Mouse (Mus musculus) neural tube, embryonic 12.5 days (tissue): Measurements from ENCODE around the gene Arap2. TPM values are rescaled to one million over a fixed set of nuclear protein-coding genes. Genes with fewer than 3 reads are reported as not detected.

ENCODE experiments used
- ATAC-seq: fragments of 200-750 bp; cut with Nextera tagmentation; 2 replicates; pipeline ENCODE4 v1.8.0; 2017; ENCODE audit warnings: low read depth, mild to moderate bottlenecking, moderate TSS enrichment, moderate library complexity; ENCODE audit not compliant: low FRiP score
- H3K27ac ChIP-seq: fragments of 300-500 bp; sonication (generic); 2 replicates; pipeline ENCODE4 v1.5.1; 2016
- H3K27me3 ChIP-seq: fragments of 300-500 bp; sonication (generic); replicated peaks from 2 replicates; pipeline ENCODE4 v1.6.1; 2016; ENCODE audit warnings: mild to moderate bottlenecking
- H3K36me3 ChIP-seq: fragments of 300-500 bp; sonication (generic); 2 replicates; pipeline ENCODE4 v1.6.1; 2016; ENCODE audit warnings: mild to moderate bottlenecking
- H3K4me1 ChIP-seq: fragments of 300-500 bp; sonication (generic); 2 replicates; pipeline ENCODE4 v1.6.1; 2016
- H3K4me2 ChIP-seq: fragments of 300-500 bp; sonication (generic); replicated peaks from 2 replicates; pipeline ENCODE4 v1.6.1; 2016; ENCODE audit warnings: mild to moderate bottlenecking
- H3K4me3 ChIP-seq: fragments of 300-500 bp; sonication (generic); 2 replicates; pipeline ENCODE4 v1.5.1; 2016
- H3K9ac ChIP-seq: fragments of 300-500 bp; sonication (generic); 2 replicates; pipeline ENCODE4 v1.6.1; 2016; ENCODE audit warnings: mild to moderate bottlenecking
- H3K9me3 ChIP-seq: fragments of 300-500 bp; sonication (generic); 2 replicates; pipeline ENCODE4 v1.6.1; 2016; ENCODE audit warnings: mild to moderate bottlenecking
- WGBS: fragments of 180-500 bp; shearing (Covaris S2); methylation state at CpG from one replicate; pipeline ENCODE4 v1.1.7; 2016; 5-methylcytosine and 5-hydroxymethylcytosine counted together
- polyA plus RNA-seq: library from polyadenylated mRNA; unstranded; fragments of >200 nt; fragmentation: Nextera tagmentation; extraction: Ambion mirVana; gene quantifications from 2 replicates; pipeline ENCODE4 v1.2.1, GENCODE M21; 2016

The Arap2 gene
- polyA plus RNA-seq, result 1.1 and 1.8 TPM in 2 replicates

DNA sequence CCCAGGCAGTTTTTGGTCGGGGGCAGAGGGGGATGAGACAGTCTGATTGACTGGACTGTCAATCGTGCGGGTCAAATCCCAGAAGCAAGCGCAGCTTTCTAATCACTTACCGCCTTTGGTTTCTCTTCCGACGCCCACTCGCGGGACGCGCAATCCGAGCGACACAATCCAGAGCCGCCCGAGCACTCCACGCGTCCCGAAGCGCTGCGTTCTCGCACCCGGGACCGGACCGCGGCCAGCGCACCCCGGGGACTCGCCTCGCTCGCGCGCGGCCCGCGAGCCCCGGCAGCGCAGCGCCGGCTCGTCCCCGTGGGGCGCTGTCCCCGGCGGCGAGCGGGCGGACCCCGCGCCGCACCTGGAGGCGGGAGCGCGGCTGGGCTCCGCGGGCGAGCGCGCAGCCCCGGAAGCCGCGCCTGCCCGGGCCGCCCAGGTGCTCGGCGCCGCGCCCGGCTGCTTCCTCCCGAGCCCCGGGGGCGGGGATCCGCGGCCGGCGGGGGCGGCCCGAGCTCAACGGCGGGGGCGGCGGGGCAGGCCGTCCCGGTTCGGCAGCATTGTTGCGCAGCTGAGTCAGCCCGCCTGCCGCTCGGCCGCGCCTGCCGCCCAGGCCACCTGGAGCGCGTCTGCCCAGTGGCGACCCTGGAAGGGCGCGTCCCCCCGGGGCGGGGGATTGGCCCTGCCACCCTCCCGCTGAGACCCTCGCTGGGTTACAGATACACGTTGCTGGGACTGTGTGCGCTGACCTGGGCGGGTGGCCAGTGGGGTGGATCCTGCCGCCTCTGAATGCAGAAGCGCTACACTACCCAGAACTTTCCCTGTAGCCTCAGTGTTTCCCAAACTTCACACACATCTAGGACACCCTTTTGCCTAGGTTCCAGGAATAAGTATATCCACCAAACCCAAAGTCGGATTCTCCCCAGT, at the start of gene Arap2:
TSS of gene Arap2 (minus strand) at position 376 of the 918 bp plus-strand sequence.
- WGBS, result under 1% methylated on average over 99 of the region's 106 CpGs
- Histone ChIP-seq H3K27ac (no peak within 1 kb of the TSS), H3K36me3 (no peaks in the 10 kb centered on the region), H3K4me3 (peak within 1 kb of the TSS; percentile 78), H3K4me2 (peak within 1 kb of the TSS; percentile 90), H3K4me1 (no peaks in the 10 kb centered on the region), H3K27me3 (no peaks in the 10 kb centered on the region; the same call in 1 of the 2 replicates), H3K9ac (peak within 1 kb of the TSS; percentile 57), H3K9me3 (no peaks in the 10 kb centered on the region)
- ATAC-seq, result peak; percentile 82

DNA sequence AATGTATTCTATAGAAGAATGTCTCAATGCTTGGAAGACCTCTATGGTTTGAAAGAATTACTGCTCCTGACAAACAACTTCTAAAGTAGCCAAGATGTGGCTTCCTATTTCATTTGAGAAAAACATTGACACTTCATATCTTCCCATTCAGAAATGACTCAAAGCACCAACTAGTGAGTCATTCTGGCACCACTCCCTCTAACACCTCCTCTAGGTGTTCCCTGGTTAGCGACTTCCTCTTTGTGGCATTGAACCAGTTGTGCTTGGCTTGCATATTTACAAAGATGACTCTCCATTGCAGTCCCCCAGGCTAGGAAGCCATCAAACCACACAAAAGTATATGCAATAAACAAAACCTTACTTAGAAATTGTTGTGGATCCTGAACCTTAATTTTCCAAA, 49.8 kb upstream of the Arap2 start:
- ATAC-seq, result no peak
- no peaks in the 10 kb centered on the region for H3K4me1 ChIP-seq
- H3K27ac ChIP-seq, result no peak overlapping the region
- no peaks in the 10 kb centered on the region for H3K36me3 ChIP-seq
- H3K4me3 ChIP-seq, result no peak overlapping the region
- no peaks in the 10 kb centered on the region for H3K27me3 ChIP-seq
- H3K4me2 ChIP-seq, result no peak overlapping the region
- H3K9me3 ChIP-seq, result no peaks in the 10 kb centered on the region
- WGBS, result 64% methylated on average over 1 of the region's 1 CpGs
- H3K9ac ChIP-seq, result no peak overlapping the region

DNA sequence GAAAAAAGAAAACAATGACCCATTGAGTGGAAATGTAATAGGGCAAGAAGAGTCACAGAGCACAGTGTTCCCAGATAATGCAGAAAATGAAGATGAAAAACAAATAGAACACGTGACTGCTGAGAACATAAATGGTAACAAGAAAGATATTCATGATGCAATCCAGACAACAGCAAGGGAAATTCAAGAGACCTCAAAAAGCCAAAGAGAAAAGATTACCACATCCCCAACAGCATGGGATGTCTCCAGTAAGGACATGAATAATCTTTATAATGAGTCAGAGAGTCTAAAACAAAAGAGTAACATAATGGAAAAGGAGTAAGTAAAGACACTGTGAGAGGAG, 48.1 kb upstream of the Arap2 start:
- H3K9me3 ChIP-seq, result no peaks in the 10 kb centered on the region

DNA sequence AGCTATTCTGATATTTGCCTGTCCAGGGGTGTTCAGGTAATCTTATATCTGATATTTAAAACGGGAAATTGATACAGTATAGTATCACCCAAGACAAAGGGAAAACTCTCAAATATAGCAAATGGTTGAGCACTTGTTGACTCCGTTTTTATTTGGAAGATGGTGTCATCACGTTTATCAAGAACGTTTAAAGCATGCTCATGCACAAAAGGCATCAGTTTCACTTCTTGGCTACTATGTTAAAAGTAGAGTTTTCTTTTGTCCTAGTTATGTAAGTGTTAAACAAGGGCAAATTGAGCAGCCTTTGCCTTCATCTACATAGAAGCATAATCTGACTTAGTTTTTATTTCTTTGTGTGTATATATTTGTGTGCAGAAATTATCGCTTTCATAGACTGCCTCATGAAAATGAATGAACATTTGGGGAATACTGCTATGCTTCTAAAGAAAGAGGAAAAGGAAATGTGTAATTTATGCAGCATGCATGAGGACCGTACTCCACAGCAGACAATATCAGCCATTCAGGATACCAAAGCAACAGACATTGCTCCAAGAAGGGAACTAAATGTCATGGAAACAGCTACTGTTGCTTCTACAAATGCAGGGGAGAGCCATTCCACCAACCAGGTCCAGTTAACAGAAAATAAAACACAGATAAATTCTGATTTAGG, 47.6 kb upstream of the Arap2 start, which contains the start of gene Dthd1:
TSS of gene Dthd1 (plus strand) at position 422 of the 670 bp plus-strand sequence.
- H3K36me3 ChIP-seq, result no peaks in the 10 kb centered on the region
- ATAC-seq, result peak; percentile 82
- no peaks in the 10 kb centered on the region for H3K27me3 ChIP-seq
- H3K9ac ChIP-seq, result no peak within 1 kb of the TSS
- no peaks in the 10 kb centered on the region for H3K4me1 ChIP-seq
- no peaks in the 10 kb centered on the region; the same call in 1 of the 2 replicates for H3K9me3 ChIP-seq
- H3K4me2 ChIP-seq, result no peak within 1 kb of the TSS
- H3K4me3 ChIP-seq, result no peak within 1 kb of the TSS
- H3K27ac ChIP-seq, result no peak within 1 kb of the TSS
- 69% methylated on average over 6 of the region's 6 CpGs for WGBS

More for the DNA sequence above, 48.1 kb upstream of the Arap2 start:
- Histone ChIP-seq H3K4me3 (no peak overlapping the region), H3K27me3 (no peaks in the 10 kb centered on the region), H3K4me1 (no peaks in the 10 kb centered on the region), H3K4me2 (no peak overlapping the region), H3K27ac (no peak overlapping the region), H3K9ac (no peak overlapping the region), H3K36me3 (no peaks in the 10 kb centered on the region)
- WGBS, result 25% methylated on average over 1 of the region's 1 CpGs
- ATAC-seq, result peak; percentile 60

DNA sequence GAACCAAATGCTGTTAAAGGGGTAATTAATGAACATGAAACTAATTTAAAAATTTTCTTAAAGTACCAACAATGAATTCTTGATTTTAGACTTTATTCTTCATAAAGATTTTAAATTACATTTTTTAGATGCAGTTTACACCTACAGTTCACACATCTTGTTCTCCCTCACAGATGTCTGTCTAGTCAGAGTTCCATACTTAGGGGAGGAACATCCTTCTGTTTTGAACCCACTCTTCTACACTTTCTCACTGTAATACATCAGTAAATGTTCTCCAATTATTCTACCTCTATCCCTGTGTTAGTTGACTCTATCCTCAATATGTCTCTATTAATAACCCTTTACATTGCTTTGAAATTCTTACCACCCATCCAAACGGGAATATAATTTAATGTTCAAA, 26.8 kb upstream of the Arap2 start:
- Histone ChIP-seq H3K9ac (no peak overlapping the region), H3K4me2 (no peak overlapping the region), H3K4me1 (no peaks in the 10 kb centered on the region), H3K27me3 (no peaks in the 10 kb centered on the region), H3K9me3 (no peaks in the 10 kb centered on the region), H3K36me3 (no peaks in the 10 kb centered on the region), H3K27ac (no peak overlapping the region), H3K4me3 (no peak overlapping the region)
- 88% methylated on average over 1 of the region's 1 CpGs for WGBS
- no peak for ATAC-seq

DNA sequence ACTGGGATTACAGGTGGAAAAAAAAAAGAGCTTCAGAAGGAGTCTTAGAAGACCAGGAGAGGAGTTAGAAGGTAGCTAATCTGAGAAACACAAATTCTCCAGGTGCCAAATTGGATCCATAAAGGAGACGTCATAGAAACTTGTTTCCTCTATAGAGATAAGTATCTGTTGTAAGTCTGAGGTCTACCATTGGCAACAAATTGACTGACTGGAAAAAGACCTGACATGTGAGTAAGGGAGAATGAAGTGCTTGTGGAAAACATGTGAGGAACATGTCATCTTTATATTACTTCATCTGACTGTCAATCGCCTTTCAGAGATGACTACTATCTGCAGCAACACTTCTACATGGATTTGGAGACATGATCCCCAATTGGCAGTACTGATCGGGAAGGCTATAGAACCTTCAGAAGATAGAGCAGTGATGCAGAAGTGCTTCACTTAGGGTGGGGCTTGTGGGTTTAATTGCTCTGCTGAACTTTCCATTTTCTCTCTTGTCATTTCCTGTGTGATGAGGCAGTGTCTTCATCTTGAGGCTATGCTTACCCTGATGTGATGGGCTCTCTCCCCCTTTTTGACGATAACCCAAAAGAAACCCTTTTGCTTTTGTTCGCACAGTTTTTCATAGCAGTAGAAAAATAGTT, 25.1 kb upstream of the Arap2 start:
- Histone ChIP-seq H3K36me3 (no peaks in the 10 kb centered on the region), H3K9ac (no peak overlapping the region), H3K4me1 (no peaks in the 10 kb centered on the region), H3K27ac (no peak overlapping the region), H3K9me3 (no peaks in the 10 kb centered on the region), H3K4me3 (no peak overlapping the region), H3K27me3 (no peaks in the 10 kb centered on the region), H3K4me2 (no peak overlapping the region)
- ATAC-seq, result no peak
- WGBS, result 96% methylated on average over 5 of the region's 5 CpGs

DNA sequence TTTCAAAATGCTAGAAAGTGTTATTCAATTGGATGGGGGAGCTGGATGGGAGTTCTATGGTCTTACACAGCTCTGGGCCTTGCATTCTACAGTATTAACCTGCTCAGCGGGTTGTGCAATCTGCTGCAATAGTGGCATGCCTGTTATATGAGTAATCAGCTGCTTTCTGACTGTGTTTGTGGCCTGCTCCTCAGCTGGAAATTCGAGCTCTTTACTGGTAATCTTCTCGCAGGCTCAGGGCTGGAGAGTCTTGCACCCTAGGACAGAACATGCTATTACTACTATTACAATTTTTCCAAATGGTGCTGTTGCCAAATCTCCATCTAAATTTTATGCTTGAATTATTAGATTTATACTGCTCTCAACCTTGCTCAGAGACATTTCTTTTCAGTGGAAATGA, 20.9 kb upstream of the Arap2 start:
- Histone ChIP-seq H3K36me3 (no peaks in the 10 kb centered on the region), H3K27ac (no peak overlapping the region), H3K4me2 (no peak overlapping the region), H3K4me1 (no peaks in the 10 kb centered on the region), H3K9me3 (no peaks in the 10 kb centered on the region), H3K9ac (no peak overlapping the region), H3K27me3 (no peaks in the 10 kb centered on the region), H3K4me3 (no peak overlapping the region)
- ATAC-seq, result no peak
- 82% methylated on average over 3 of the region's 3 CpGs for WGBS

DNA sequence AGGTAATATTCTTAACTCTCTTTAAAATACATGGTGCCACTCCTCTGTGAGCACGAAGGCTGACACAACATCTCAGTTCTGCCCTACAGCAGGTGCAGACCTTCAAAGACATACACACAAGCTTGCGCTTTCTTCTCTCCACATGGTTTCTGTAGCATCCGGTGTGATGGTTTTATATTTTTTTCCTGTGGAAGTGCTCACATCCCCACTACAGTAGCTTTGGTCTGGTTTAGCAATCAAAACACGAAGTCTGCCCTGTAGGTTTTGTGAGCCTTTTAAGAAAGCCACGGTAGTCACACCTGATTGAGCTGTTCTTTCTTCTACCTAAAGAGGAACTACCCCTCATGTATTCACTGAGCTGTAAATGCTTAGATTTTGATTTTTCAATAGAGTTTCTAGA, 12.7 kb upstream of the Arap2 start:
- H3K4me2 ChIP-seq, result no peak overlapping the region
- no peaks in the 10 kb centered on the region for H3K27me3 ChIP-seq
- no peak overlapping the region for H3K9ac ChIP-seq
- no peaks in the 10 kb centered on the region for H3K9me3 ChIP-seq
- 80% methylated on average over 5 of the region's 5 CpGs for WGBS
- ATAC-seq, result no peak
- H3K36me3 ChIP-seq, result no peaks in the 10 kb centered on the region
- H3K4me3 ChIP-seq, result no peak overlapping the region
- H3K27ac ChIP-seq, result no peak overlapping the region
- no peaks in the 10 kb centered on the region for H3K4me1 ChIP-seq

DNA sequence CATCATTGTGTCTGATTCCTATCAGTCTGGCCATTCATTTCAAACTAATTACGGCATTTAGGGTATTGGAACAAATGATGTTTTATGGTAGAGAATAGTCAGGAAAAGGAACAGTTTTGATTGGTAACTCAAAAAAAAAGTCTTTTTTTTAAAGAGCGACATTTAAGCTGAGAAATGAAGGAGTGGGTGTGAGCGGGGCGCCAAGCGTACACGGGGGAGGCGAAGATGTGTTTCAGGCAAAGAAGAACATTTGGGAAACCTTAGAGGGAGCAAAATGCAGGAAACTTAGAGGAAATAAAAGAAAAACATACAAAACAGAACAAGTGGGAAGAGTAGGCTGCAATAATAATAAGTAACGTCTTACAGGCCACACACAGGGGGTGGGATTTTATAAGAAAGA, 11.8 kb upstream of the Arap2 start:
- no peak overlapping the region for H3K4me3 ChIP-seq
- H3K4me1 ChIP-seq, result no peaks in the 10 kb centered on the region
- 92% methylated on average over 8 of the region's 8 CpGs for WGBS
- no peak overlapping the region for H3K9ac ChIP-seq
- ATAC-seq, result no peak
- no peak overlapping the region for H3K27ac ChIP-seq
- no peak overlapping the region for H3K4me2 ChIP-seq
- H3K9me3 ChIP-seq, result no peaks in the 10 kb centered on the region
- no peaks in the 10 kb centered on the region for H3K36me3 ChIP-seq
- no peaks in the 10 kb centered on the region for H3K27me3 ChIP-seq

DNA sequence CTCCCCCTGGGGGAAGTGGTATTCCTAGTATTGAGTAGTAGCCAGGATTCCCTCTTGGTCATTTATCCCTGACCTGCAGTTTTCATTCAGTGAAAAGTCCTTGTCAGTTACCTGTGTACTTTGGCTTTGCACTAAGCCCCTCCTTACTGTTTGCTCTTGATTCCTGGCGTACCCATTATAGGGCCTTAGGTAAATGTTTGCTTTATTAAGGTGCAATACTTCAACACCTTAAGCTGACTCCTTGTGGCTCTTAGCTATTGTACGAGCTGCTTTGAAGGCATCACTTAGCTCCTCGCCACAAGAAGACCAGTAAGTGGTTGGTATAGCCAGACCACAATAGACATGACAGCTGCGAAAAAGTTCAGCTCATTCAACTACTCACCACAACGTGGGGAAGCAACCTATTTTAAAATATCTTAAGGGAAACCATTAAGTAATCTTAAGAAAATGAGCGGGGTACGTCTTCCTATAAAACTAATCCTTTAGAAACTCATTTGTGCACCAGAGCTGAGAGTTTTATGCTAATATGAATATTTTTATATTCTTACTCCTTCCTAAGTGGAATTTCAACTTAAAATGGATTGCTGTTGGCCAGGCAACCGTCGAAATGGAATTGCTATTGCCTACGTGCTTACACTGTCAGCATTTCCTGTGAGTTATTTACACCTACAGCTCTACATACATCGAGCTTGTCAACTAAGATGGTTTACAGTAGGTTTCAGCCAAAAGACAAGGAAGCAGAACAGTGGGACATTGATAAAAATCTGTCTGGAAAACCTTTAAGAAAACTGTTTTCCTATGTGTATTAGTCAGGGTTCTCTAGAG, 6.0 kb upstream of the Arap2 start:
- Histone ChIP-seq H3K4me2 (no peak overlapping the region), H3K4me3 (no peak overlapping the region), H3K9ac (no peak overlapping the region), H3K27me3 (no peaks in the 10 kb centered on the region), H3K9me3 (no peaks in the 10 kb centered on the region), H3K36me3 (no peaks in the 10 kb centered on the region), H3K4me1 (no peaks in the 10 kb centered on the region), H3K27ac (no peak overlapping the region)
- 92% methylated on average over 11 of the region's 11 CpGs for WGBS
- no peak for ATAC-seq

DNA sequence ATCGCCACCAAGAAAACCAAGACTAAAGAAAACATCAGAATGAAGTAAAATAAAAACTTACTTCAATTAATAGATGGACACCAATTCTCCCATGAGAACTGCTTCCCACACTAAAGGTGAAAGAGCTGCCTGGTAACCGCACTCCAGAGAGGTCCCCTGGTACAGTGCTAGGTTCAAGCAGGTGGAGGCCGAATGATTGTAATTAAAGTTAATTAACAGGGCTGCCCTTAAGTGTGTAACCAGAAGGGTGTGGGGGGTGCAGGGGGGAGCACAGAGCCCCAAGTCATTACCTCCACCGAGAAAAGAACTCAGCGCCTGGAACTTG, 538 bp downstream of the Arap2 start:
- no peak overlapping the region for H3K27ac ChIP-seq
- ATAC-seq, result peak; percentile 67
- no peaks in the 10 kb centered on the region; the same call in 1 of the 2 replicates for H3K27me3 ChIP-seq
- peak overlapping the region; percentile 90 for H3K4me2 ChIP-seq
- H3K36me3 ChIP-seq, result no peaks in the 10 kb centered on the region
- H3K4me3 ChIP-seq, result peak overlapping the region; percentile 78
- H3K9ac ChIP-seq, result peak overlapping the region; percentile 57; the same call in 1 of the 2 replicates
- WGBS, result 21% methylated on average over 5 of the region's 5 CpGs
- no peaks in the 10 kb centered on the region for H3K4me1 ChIP-seq
- no peaks in the 10 kb centered on the region for H3K9me3 ChIP-seq
